Mouse (Mus musculus): ENCODE results near the gene Ppfia3.
A peak's percentile ranks its signal among the peaks of the same experiment; 100 is the strongest.

Ppfia3 gene

DNA sequence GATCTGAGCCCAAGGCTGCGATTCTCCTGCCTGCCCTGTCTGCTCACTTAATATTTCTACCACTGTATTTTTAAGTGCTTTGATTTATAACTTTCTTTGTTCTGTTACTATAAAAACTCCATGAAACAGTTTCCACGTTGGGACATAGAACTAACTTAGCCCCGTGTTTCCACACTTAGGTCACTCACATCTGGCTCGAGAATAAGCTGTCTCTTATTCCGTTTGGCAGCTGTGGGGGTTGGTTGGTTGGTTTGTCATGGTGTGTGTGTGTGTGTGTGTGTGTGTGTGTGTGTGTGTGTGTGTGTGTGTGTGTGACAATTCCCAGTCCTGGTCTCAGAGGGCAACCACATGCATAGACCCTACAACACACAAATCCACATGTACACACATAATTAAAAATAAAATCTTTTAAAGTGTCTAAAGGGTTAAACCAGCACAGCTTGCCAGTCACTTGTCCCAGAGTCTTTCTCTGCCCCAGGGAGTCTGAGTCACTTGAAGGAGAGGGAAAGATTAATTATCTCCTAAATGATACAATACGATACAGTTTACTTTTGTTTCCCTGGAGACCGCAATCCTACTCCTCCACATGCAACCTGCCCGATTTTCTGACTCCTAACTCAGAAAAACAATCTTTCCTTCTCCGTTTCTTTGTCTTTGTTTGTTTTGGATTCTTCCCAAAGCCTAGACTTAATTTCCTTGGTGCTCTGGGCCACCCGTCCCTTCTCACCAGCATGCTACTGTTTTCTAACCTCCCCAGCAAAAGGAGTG, 53.9 kb downstream of the Ppfia3 start:
- DNase-seq (ENCODE audit: low spot score), result no peak

DNA sequence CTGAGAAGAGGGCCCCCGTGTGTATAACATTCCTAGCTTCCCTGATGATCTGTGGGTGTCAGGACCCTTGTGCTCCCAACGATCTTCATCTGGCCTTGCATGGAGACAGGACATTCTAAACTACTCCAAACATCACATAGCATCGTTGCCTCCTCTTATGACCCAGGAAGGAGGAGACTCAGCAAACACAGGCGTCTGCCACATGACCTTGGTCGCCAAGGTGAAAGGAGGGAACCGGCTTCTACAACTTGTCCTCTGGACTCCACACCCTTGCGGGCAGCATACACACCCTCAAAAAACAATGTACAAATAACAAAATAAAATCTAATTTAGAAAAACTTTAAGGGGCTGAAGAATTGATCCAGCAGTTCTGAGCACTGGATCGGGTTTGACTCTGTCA, 54.8 kb downstream of the Ppfia3 start:
- peak; percentile 49 for DNase-seq (ENCODE audit: low spot score)

DNA sequence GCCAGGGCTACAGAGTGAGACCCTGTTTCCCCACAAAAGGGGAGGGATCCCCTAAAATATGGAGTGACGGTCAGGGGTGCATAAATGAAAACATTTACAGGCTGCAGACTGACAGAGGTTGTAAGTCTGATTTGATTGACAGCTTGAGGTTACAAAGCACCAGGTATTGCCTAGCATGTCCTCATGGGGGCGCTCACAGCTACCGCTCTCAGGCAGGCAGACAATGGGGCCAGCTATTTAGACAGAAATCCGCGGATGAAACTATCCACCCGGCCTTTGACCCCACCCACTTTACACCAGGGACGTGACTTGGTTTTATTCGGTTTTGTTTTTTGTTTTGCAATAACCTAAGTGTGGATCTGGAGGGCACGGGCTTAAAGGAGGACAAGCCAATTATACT, 57.4 kb downstream of the Ppfia3 start:
- DNase-seq (ENCODE audit: low spot score), result peak; percentile 62

DNA sequence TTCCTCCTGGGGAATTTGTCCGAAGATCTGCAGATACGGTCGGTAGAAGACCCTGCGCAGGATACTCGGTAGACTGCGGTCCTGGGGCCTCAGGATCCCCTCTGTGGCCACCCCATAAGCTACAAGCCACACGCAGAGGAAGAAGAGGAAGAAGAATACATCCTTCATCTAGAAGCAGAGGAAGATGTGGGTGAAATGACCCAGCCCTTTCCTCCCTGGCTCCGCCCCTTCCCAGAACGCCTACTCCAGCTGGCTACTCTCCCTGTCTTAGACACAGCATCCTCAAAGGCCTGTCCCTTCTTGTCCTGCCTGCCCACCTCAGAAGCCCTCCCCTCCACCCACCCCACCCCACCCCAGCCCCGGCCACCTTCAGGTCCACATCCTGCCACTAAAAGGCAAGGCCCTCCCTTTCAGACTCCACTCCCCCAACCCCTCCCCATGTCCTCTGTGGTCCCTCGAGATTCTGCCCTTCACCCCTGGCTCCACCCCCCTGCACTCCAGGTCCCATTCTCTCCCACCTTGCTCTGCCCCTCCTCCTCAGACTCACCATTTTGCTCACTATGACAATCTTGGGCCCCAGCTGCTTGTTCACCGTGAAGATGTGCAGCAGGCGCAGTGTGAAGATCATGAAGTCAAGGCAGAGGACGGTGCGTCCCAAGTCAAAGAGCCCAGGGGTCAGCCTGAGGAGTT, 58.1 kb downstream of the Ppfia3 start:
- no peak for DNase-seq (ENCODE audit: low spot score)

DNA sequence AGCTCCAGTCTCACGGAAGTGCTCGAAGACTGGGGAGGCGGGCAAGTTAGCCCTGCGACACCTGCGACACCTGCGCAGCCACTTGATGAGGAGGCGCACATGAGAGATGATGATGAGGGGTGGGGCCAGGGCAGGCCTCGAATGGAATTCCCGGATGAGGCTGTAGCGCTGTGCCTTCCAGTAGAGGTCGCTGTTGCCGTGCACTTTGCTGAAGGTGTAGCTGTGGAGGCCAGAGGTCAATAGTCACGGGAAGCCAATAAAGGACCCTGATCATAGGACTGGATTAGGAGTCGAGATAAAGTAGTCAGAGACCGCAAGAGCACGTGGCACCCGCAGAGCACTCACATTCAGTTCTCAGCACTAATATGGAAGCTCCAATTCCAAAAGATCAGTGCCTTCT, 61.5 kb downstream of the Ppfia3 start:
- DNase-seq (ENCODE audit: low spot score), result peak; percentile 59

DNA sequence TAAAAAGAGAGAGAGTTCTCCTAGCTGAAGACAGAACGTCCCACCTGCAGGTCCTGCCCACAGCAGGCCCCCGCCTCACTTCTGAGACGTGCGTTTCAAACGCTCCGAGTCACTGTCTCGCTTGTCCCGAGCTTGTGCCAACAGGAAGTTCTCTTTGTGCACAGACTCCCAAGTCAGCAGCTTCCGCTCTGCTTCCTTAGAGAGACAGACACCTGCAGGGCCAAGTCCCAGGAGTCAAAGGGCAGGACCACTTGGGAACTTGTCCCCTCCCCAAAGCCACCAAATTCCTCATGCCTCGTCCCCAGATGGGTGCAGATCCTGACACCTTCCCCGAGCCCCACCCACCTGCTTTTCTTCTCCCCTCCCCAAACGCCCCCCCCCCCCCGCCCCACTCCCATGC, 62.0 kb downstream of the Ppfia3 start:
- DNase-seq (ENCODE audit: low spot score), result no peak

DNA sequence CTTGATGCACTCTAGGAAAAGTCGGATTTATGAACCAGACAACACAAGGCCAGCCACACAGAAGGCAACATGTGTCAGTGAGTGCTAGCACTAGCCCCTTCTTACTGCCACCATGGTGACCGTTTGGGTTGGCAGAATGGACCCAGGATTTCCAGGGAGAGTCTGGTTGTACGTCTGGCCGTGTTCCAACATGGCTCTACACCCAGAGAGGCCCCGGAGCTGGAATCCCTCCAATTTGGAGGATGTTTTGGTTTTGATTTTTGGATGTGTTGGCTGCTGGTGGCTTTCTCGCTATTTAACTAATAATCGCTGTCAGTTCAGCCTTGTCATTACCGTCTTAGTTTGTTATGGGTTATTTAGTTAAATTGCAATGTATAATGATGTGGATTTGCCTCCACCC, 64.2 kb downstream of the Ppfia3 start:
- no peak for DNase-seq (ENCODE audit: low spot score)

DNA sequence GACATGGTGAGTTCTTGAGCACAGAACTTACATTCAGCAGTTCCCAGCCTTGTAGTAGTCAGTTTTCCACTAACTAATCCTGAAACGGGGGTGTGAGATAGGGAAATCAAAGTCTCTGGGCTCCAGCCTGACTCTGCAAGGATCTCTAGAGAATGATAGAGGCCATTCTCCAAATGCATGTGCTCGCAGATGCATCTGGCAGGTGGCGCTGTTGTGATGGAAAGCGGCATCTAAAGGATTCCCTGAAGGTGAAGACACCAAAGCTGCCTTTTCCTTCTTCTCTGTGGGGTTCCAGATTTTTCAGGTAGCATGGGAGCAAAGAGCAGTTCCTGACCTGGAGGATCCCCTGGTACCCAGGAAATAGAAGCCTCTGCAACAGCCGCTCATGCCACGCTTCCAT, 66.5 kb downstream of the Ppfia3 start:
- peak; percentile 74 for DNase-seq (ENCODE audit: low spot score)

DNA sequence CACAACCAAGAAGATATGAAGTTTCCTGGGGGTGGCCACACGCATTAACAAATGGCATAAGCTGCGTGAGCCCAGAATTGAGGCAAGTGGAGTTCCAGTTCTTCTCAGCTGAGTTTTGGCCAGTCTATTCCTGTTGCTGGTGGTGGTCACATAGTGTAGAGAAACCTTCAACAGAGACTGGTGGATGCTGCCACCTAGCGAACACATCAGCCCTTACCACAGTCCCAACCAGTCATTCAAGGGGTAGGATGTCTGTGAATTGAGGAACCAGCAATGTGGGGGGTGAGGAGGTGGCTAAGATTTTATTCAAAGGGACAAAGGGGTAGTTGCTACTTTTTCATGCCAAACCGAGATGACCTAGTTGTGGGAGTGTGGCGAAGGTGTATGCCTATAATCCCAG, 67.1 kb downstream of the Ppfia3 start:
- peak; percentile 51 for DNase-seq (ENCODE audit: low spot score)

DNA sequence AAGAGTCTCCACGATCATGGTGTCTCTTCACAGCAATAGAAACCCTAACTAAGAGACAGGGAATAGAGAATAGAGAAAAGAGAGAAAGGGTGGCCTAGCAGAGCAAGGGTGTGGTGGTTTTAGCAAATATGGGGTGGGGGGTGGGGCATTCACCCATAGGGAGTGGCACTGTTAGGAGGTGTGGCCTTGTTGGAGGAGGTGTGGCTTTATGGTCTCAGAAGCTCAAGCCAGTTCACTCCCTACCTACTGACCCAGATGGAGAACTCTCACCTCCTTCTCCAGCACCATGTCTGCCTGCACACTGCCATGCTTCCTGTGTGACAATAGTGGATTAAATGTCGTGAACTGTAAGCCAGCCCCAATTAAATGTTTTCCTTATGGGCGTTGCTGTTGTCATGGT, 69.3 kb downstream of the Ppfia3 start:
- no peak for DNase-seq (ENCODE audit: low spot score)

DNA sequence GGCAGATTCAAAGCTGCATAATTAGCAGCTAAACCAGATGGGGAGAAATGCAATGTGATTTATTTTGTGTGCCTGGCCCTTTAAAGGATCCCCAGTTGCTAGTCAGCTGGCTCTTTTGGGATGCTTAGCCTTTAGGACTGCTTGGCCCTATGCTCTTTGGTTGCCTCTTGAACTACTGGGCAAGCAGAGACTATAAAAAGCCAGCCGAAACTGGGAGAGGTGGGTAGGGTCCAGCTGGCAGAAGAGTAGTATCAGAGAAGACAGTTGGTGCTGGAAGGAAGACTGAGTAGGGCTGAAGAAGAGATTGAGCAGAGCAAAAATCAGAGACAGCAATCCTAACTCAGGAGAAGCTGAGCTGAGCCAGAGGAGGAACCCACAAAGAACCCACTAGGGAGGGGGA, 70.2 kb downstream of the Ppfia3 start:
- no peak for DNase-seq (ENCODE audit: low spot score)

Data from ovary, postnatal 36 days (tissue).